Mouse (Mus musculus) C2C12 (cell line): ENCODE measurements at regions not wholly inside any gene's neighbourhood (a gene's known extent, or its start where the extent isn't known, plus 50 kb on each side); places are given as distances from the start of the nearest gene placed in this dataset.

Experiments
- H3K27me3 ChIP-seq: one replicate; pipeline ENCODE4 v1.6.1; 2011; ENCODE audit not compliant: control insufficient read depth, insufficient read depth, insufficient read length
- H3K36me3 ChIP-seq: one replicate; pipeline ENCODE4 v1.6.1; 2011; ENCODE audit not compliant: control insufficient read depth, insufficient read depth
- H3K4me3 ChIP-seq: one replicate; pipeline ENCODE4 v1.5.1; 2011; ENCODE audit warnings: mild to moderate bottlenecking, control low read depth; ENCODE audit not compliant: poor library complexity, insufficient read depth, severe bottlenecking
- H3K79me2 ChIP-seq: one replicate; pipeline ENCODE4 v1.6.1; 2011; ENCODE audit not compliant: control insufficient read depth, insufficient read depth
- H3K79me3 ChIP-seq: one replicate; pipeline ENCODE4 v1.6.1; 2011; ENCODE audit warnings: low read depth, control low read depth
- H3ac ChIP-seq: one replicate; pipeline ENCODE3; 2011; ENCODE audit warnings: low read depth; ENCODE audit not compliant: control insufficient read depth, insufficient read length
- CEBPB ChIP-seq: IDR thresholded peaks from one replicate; pipeline ENCODE4 v1.6.1; 2011; ENCODE audit warnings: low read depth, mild to moderate bottlenecking, control low read depth, moderate library complexity
- CTCF ChIP-seq: IDR thresholded peaks from one replicate; pipeline ENCODE4 v1.5.1; 2011; ENCODE audit not compliant: control insufficient read depth, insufficient read depth, insufficient read length
- FOSL1 ChIP-seq: IDR thresholded peaks from one replicate; pipeline ENCODE4 v1.8.0; 2011; ENCODE audit warnings: mild to moderate bottlenecking, low read length; ENCODE audit not compliant: poor library complexity, insufficient read depth, severe bottlenecking
- MAX ChIP-seq: IDR thresholded peaks from one replicate; pipeline ENCODE4 v1.6.1; 2011; ENCODE audit warnings: mild to moderate bottlenecking, control low read depth
- MYOD1 ChIP-seq: IDR thresholded peaks from one replicate; pipeline ENCODE4 v1.6.1; 2011; ENCODE audit warnings: low read depth; ENCODE audit not compliant: control insufficient read depth, insufficient read length
- MYOG ChIP-seq: IDR thresholded peaks from one replicate; pipeline ENCODE4 v1.6.1; 2011; ENCODE audit not compliant: control insufficient read depth, insufficient read length; ENCODE audit errors: extremely low read depth
- USF1 ChIP-seq: IDR thresholded peaks from one replicate; pipeline ENCODE4 v1.6.1; 2011; ENCODE audit warnings: low read depth, mild to moderate bottlenecking, control low read depth, moderate library complexity

- no peak for TF ChIP-seq CTCF
- no peak for TF ChIP-seq USF1
- TF ChIP-seq CEBPB = no peak
- TF ChIP-seq MYOD1 = no peak
- no peak for TF ChIP-seq MYOG
- no peak for TF ChIP-seq FOSL1
- no peak for TF ChIP-seq MAX
- H3ac ChIP-seq = no peak overlapping the region
These were observed 181.7 kb upstream of the Mgat5 start for GRCm38 (mm10) chr1:127023100-127023499.

GRCm38 (mm10) chr1:127017698-127018097 lies 187.1 kb upstream of the Nckap5 start:
- Histone ChIP-seq H3ac (no peak overlapping the region), H3K79me3 (no peaks in the 10 kb centered on the region), H3K36me3 (no peaks in the 10 kb centered on the region), H3K4me3 (no peak overlapping the region), H3K27me3 (no peaks in the 10 kb centered on the region), H3K79me2 (no peaks in the 10 kb centered on the region)
- TF ChIP-seq CTCF = no peak
- TF ChIP-seq FOSL1 = no peak
- no peak for TF ChIP-seq USF1
- no peak for TF ChIP-seq MYOD1
- no peak for TF ChIP-seq MYOG
- TF ChIP-seq MAX = no peak
- TF ChIP-seq CEBPB = no peak

More at GRCm38 (mm10) chr1:127023100-127023499, 181.7 kb upstream of the Mgat5 start:
- Histone ChIP-seq H3K27me3 (no peaks in the 10 kb centered on the region), H3K79me3 (no peaks in the 10 kb centered on the region), H3K36me3 (no peaks in the 10 kb centered on the region), H3K4me3 (no peak overlapping the region), H3K79me2 (no peaks in the 10 kb centered on the region)

GRCm38 (mm10) chr1:127015894-127016245 lies 185.3 kb upstream of the Nckap5 start:
- no peak for TF ChIP-seq CTCF
- TF ChIP-seq USF1 = no peak
- no peak for TF ChIP-seq FOSL1
- TF ChIP-seq MAX = no peak
- no peak for TF ChIP-seq MYOG
- no peak for TF ChIP-seq MYOD1
- TF ChIP-seq CEBPB = no peak
- Histone ChIP-seq H3ac (no peak overlapping the region), H3K79me3 (no peaks in the 10 kb centered on the region), H3K36me3 (no peaks in the 10 kb centered on the region), H3K79me2 (no peaks in the 10 kb centered on the region), H3K4me3 (no peak overlapping the region), H3K27me3 (no peaks in the 10 kb centered on the region)

GRCm38 (mm10) chr1:127015042-127015893 lies 184.7 kb upstream of the Nckap5 start:
- no peaks in the 10 kb centered on the region for H3K36me3 ChIP-seq
- no peak overlapping the region for H3K4me3 ChIP-seq
- no peak overlapping the region for H3ac ChIP-seq
- no peaks in the 10 kb centered on the region for H3K79me3 ChIP-seq
- H3K79me2 ChIP-seq = no peaks in the 10 kb centered on the region
- TF ChIP-seq CTCF = no peak
- H3K27me3 ChIP-seq = no peaks in the 10 kb centered on the region

- Histone ChIP-seq H3K79me2 (no peaks in the 10 kb centered on the region), H3K36me3 (no peaks in the 10 kb centered on the region), H3ac (no peak overlapping the region), H3K4me3 (no peak overlapping the region), H3K79me3 (no peaks in the 10 kb centered on the region), H3K27me3 (no peaks in the 10 kb centered on the region)
- TF ChIP-seq MYOD1 = no peak
- TF ChIP-seq MAX = no peak
- TF ChIP-seq CEBPB = no peak
- no peak for TF ChIP-seq FOSL1
- TF ChIP-seq CTCF = no peak
- TF ChIP-seq MYOG = no peak
- TF ChIP-seq USF1 = no peak
These were observed 181.3 kb upstream of the Nckap5 start for GRCm38 (mm10) chr1:127011901-127012300.

- no peak overlapping the region for H3ac ChIP-seq
- no peaks in the 10 kb centered on the region for H3K36me3 ChIP-seq
- H3K4me3 ChIP-seq = no peak overlapping the region
- H3K27me3 ChIP-seq = no peaks in the 10 kb centered on the region
- no peaks in the 10 kb centered on the region for H3K79me3 ChIP-seq
- no peaks in the 10 kb centered on the region for H3K79me2 ChIP-seq
- no peak for TF ChIP-seq CEBPB
- TF ChIP-seq USF1 = no peak
- no peak for TF ChIP-seq MAX
- TF ChIP-seq FOSL1 = no peak
- no peak for TF ChIP-seq MYOD1
- no peak for TF ChIP-seq MYOG
- no peak for TF ChIP-seq CTCF
These were observed 179.1 kb upstream of the Nckap5 start for GRCm38 (mm10) chr1:127009699-127010098.
